Mouse (Mus musculus) mesoderm, embryonic 11.5 days (tissue): Measurements from ENCODE around the gene Rab15.

Experiments used
- DNase-seq: peaks from one replicate; pipeline ENCODE4 v3.0.0-alpha.2; 2012; ENCODE audit warnings: low read depth, low spot score

The Rab15 gene

GRCm38 (mm10) chr12:76778305-76779083, 44.2 kb downstream of the Rab15 start:
- no peak for DNase-seq

GRCm38 (mm10) chr12:76777845-76778244, 44.9 kb downstream of the Rab15 start:
- no peak for DNase-seq

DNA sequence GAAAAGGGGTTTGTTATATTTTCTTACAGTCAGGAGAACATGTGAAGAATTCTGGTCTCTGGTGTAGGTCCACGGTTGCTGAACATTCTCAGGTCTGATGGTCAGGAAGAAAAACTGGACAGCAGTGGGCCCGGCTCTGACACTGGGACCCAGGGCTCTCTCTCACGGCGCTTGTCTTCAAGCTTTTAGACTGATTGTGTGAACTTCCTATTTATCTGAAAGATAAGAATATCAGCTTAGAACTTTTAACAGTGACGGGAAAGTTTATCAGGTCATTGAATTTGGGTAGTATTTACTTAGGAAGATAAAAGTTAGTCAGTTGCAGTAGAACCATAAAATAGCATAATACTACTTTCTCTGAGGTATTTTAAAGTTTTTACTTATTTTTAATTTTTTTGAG, 45.8 kb downstream of the Rab15 start:
- DNase-seq, result no peak

DNA sequence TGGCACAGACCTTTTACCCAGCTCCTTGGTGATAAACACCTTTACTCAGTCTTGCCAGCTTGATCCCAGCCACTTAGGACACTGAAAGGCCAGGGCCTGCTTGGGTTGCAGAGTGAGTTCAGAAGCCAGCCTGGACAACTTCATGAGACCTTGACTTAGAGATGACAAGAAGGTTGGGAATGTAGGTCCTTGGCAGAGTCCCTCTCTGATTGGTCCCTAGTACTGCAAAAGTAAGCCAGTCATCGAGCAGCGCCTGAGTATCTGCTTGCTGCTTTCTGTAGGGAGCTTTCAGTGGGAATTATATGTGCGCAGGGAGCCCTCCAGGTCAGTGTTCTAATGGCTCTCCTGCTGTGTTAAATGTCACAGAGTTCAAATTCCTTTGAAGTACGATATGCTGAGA, 47.6 kb downstream of the Rab15 start:
- DNase-seq, result no peak

DNA sequence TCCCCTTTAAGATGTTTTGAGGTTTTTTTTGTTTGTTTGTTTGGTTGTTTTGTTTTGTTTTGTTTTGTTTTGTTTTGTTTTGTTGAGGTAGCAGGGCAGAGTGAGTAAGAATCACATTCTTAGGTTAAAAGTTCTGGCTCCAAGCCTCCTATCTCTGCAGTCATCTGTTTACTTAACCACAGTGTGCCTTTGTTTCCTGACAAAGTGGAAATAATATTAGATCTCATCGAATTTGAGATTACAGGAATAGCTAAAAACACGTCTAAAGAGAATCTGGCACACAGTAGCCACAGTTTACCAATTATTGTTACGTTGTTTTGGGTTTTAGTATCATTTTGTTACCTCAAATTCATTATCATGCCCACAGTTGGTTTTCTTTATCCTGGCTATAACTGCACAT, 48.1 kb downstream of the Rab15 start:
- no peak for DNase-seq

GRCm38 (mm10) chr12:76771540-76771939, 51.2 kb downstream of the Rab15 start:
- no peak for DNase-seq

DNA sequence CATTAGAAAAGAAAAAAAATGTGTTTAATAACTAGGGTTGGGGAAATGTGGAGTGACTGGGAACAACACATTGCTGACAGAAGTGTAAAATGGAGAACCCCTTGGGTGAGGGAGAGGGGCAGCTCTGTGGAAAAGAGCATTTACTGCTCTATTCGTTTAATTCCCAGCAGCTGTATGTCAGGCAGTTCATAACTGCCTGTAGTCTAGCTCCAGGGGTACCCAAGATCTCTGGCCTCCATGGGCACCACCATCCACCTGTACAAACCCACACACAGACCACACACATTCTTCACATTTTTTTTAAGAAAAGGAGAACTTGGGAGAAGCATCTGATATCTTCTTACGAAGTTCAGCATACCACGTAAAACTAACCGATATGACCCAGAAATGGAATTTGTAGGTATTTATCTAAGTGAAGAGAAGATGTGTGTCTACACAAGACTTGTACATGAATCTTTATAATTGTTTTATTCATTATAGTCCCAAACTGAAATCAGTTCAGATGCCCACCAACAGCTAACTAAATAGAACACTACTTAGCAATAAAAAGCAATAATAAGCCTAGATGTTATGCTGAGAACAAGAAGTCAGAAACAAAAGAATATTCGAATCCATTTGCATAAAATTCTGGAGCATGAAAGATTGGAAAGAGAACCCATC, 51.7 kb downstream of the Rab15 start:
- no peak for DNase-seq

- DNase-seq, result no peak
Observed at GRCm38 (mm10) chr12:76765901-76766630, 56.6 kb downstream of the Rab15 start.

DNA sequence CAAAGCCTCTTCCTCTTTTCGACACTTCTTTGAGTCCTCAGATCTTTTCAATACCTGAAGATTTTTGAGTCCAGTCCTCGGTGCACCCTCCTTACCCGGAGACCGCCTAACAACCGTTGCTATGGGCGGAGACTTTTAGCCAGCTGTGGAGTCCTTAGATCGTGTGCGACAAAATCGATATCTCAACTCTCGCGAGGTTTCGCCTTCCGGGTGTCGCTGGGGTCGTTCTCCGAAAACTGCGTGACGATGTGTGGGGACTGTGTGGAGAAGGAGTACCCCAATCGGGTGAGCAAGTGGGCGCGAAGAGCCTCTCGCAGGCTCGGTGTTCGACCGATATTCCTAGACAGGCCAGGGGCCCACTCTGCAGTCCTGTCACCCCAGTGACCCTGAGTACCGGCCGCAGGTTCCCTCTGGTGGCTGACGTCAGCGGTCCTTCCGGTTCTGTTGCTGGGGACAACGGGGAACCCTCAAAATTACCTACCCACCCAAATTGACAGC, 57.3 kb downstream of the Rab15 start, which contains the start of the genes Churc1 and Fntb:
Churc1 (plus strand) TSS at position 185 of the 498 bp plus-strand sequence.
Fntb (plus strand) TSS at position 236 of the 498 bp plus-strand sequence.
- peak; percentile 97 for DNase-seq

DNA sequence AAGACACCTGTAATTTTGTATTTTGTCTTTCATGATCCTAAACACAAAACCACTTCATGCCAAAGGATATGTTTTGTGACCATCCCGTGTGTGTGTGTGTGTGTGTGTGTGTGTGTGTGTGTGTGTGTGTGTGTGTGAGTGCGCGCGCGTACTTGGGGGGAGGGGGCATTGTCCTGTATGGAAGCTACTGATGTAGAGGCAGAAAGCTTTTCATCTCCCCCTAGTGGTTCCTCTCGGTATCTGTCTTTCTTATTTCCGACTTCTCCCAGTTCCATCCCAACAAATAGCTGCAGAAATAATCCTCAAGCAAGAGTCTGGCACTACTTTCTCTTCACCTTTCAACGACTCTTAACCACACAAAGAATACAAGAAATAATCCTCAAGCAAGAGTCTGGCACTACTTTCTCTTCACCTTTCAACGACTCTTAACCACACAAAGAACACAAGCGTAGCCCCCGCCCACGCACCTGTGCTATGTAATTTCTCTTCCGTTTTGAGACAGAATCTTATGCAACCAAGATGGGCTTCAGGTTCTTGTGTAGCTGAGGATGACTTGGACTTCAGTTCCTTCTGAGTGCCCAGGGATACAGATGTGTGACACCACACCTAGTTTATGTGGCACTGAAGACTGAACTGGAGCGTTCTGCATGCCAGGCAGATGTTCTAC, 69.9 kb downstream of the Rab15 start:
- DNase-seq, result peak; percentile 71

DNA sequence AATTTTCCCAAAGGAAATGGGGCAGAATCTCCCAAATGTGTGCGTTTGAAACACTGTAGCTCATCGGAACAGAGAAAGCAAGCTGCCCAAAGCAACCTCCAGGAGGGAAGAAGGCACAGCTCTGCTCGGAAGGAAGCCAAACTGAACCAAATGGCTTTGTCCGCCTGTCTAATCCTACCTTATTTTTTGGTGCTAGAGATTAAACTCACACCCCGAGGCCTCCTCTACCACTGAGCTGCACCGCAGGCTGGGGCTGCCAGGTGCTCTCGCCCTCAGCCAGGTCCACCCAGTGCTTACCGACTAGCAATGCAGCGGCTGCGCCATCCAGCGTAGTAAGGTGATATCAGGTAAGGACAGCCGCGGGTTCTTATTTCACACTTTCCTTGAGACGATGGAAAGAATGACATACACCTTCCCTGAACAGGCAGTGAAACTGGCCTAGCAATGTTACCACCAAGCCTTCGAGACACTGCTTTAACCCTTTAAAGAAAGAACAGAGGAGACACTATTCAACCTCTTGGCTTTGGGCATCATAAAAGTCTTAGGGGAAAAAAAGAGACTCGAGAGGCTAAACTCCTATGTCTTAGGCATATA, 71.7 kb downstream of the Rab15 start:
- no peak for DNase-seq
